Mouse (Mus musculus): ENCODE data around the gene Cars. TPM values are rescaled to one million over a fixed set of nuclear protein-coding genes. Genes with fewer than 3 reads are reported as not detected.

Cars gene
- polyA plus RNA-seq, 1 experiment from 2014 or later = 69.7 TPM

DNA sequence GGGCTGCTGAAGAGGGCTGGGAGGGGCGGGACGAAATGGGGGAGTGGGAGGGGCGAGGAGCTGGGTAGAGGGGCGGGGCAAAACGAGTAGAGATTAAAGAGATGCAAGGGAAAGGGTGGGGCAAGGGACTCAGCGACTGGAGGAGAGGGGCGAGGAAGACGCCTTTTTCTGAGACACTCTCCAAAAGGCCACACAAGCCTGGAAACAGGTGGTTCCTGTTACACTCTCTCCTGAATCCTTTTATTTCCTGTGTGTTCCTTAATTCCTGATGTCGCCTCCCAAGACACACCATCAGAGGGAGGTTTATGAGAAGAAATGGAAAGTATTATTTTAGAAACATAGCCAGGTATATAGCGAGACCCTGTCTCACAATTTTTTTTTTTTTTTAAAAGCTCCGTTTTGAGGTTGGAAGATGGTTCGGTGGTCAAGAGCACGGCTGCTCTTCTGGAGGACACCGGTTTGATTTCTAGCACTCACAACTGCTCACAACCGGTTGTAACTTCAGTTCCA, 396 bp upstream of the Cars start:
- H3K36me3 ChIP-seq (ENCODE audit: control insufficient read depth, insufficient read depth, low read length) = 0 out of 2 replicates have a peak, but pooled peaks cover 2% of the 10 kb centered on the region
- no peak overlapping the region for H3K27ac ChIP-seq (ENCODE audit: low read depth, low read length)
- 0 out of 2 replicates have a peak, but pooled peaks cover 3% of the 10 kb centered on the region for H3K4me1 ChIP-seq (replicated peaks; ENCODE audit: control insufficient read depth, insufficient read depth, low read length)
- 8% methylated on average over 15 of the region's 15 CpGs for WGBS
- no peak; the same call in 1 of the 2 replicates for ATAC-seq (ENCODE audit: low FRiP score)
- peak overlapping the region; percentile 79 for H3K4me3 ChIP-seq (ENCODE audit: low read depth, low read length)
- H3K27me3 ChIP-seq (ENCODE audit: control insufficient read depth, insufficient read depth, low read length) = no peaks in the 10 kb centered on the region
- peak overlapping the region; percentile 34 for H3K4me2 ChIP-seq (replicated peaks; ENCODE audit: low read depth, low read length)
- no peaks in the 10 kb centered on the region for H3K9me3 ChIP-seq (ENCODE audit: control insufficient read depth, low read length)
- DNase-seq (ENCODE audit: low spot score) = no peak
- no peak overlapping the region; the same call in 1 of the 2 replicates for H3K9ac ChIP-seq (ENCODE audit: low read depth, low read length)

DNA sequence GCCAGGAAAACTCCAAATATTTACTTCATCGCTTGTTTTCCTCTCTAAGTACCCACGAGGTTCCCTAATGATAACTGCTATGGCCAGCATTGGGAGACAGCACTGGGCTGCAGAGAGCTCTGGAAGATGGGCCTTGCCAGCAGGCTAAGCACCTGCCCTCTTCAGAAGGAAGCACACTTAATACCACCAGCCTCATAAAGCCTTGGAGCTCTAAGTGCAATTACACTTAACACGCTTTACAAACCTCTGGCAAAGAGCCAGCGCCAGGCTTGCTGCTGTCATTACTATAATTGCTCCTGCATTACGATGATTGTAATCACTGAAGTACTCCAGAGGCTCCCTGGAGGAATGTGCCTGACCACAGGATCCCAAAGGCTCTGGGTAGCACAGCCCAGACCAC, 5.0 kb downstream of the Cars start:
- no peak for ATAC-seq (ENCODE audit: low FRiP score)
- Histone ChIP-seq H3K9ac (ENCODE audit: low read depth, low read length) (no peak overlapping the region), H3K4me2 (replicated peaks; ENCODE audit: low read depth, low read length) (no peak overlapping the region), H3K4me1 (replicated peaks; ENCODE audit: control insufficient read depth, insufficient read depth, low read length) (0 out of 2 replicates have a peak, but pooled peaks cover 3% of the 10 kb centered on the region), H3K27ac (ENCODE audit: low read depth, low read length) (no peak overlapping the region), H3K4me3 (ENCODE audit: low read depth, low read length) (no peak overlapping the region), H3K27me3 (ENCODE audit: control insufficient read depth, insufficient read depth, low read length) (no peaks in the 10 kb centered on the region), H3K9me3 (ENCODE audit: control insufficient read depth, low read length) (no peaks in the 10 kb centered on the region), H3K36me3 (ENCODE audit: control insufficient read depth, insufficient read depth, low read length) (0 out of 2 replicates have a peak, but pooled peaks cover 5% of the 10 kb centered on the region)
- WGBS = 94% methylated on average over 5 of the region's 5 CpGs
- DNase-seq (ENCODE audit: low spot score) = no peak

DNA sequence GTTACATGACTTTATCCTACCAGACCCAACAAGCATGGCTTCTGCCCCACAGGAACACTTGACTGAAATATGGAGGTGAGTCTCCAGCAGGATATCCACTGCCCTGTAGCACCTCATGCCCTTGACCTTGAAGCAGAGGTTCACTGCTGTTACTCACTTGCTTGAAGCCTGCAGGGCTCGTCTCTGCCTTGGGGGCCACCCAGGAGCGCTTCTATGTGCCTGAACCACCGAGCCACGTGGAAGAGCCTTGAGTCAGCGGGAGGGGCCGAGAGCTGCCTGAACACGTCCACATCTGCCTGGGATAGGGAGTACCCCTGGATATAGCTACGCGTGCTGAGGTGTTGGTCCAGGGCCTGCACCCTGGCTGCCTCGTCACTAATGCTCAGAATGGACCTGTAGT, 7.6 kb downstream of the Cars start:
- H3K4me3 ChIP-seq (ENCODE audit: low read depth, low read length) = no peak overlapping the region
- peaks cover 5% of the 10 kb centered on the region; the same call in 1 of the 2 replicates for H3K36me3 ChIP-seq (ENCODE audit: control insufficient read depth, insufficient read depth, low read length)
- no peaks in the 10 kb centered on the region for H3K9me3 ChIP-seq (ENCODE audit: control insufficient read depth, low read length)
- ATAC-seq (ENCODE audit: low FRiP score) (no peak), DNase-seq (ENCODE audit: low spot score) (no peak)
- H3K27ac ChIP-seq (ENCODE audit: low read depth, low read length) = no peak overlapping the region
- no peaks in the 10 kb centered on the region for H3K27me3 ChIP-seq (ENCODE audit: control insufficient read depth, insufficient read depth, low read length)
- H3K4me1 ChIP-seq (replicated peaks; ENCODE audit: control insufficient read depth, insufficient read depth, low read length) = no peaks in the 10 kb centered on the region
- H3K4me2 ChIP-seq (replicated peaks; ENCODE audit: low read depth, low read length) = no peak overlapping the region
- 78% methylated on average over 8 of the region's 10 CpGs for WGBS
- no peak overlapping the region for H3K9ac ChIP-seq (ENCODE audit: low read depth, low read length)

DNA sequence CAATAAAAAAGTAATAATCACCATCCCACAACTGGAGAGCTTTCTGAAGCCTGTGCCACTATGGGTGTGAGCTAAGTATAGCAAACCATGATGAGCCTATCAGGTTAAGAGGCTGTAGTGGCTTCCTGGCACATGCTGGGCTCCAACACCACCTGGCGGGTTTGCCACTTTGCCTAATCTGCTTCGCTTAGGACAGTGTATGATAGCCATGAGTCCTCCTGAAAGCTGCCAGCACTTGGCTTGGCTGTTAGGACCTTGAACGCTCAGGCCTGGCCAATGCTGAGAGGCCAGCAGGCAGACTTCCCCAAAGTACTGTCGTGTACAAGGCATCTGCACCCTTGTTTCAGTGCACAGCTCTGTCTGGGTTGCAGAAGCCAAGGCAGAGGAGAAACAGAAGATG, 11.9 kb downstream of the Cars start:
- H3K4me1 ChIP-seq (replicated peaks; ENCODE audit: control insufficient read depth, insufficient read depth, low read length) = no peaks in the 10 kb centered on the region
- no peak for ATAC-seq (ENCODE audit: low FRiP score)
- no peak overlapping the region for H3K4me2 ChIP-seq (replicated peaks; ENCODE audit: low read depth, low read length)
- no peak for DNase-seq (ENCODE audit: low spot score)
- H3K27ac ChIP-seq (ENCODE audit: low read depth, low read length) = no peak overlapping the region
- H3K4me3 ChIP-seq (ENCODE audit: low read depth, low read length) = no peak overlapping the region
- WGBS = 89% methylated on average over 4 of the region's 4 CpGs
- no peaks in the 10 kb centered on the region for H3K9me3 ChIP-seq (ENCODE audit: control insufficient read depth, low read length)
- H3K36me3 ChIP-seq (ENCODE audit: control insufficient read depth, insufficient read depth, low read length) = peaks cover 6% of the 10 kb centered on the region; the same call in 1 of the 2 replicates
- H3K9ac ChIP-seq (ENCODE audit: low read depth, low read length) = no peak overlapping the region
- no peaks in the 10 kb centered on the region for H3K27me3 ChIP-seq (ENCODE audit: control insufficient read depth, insufficient read depth, low read length)

DNA sequence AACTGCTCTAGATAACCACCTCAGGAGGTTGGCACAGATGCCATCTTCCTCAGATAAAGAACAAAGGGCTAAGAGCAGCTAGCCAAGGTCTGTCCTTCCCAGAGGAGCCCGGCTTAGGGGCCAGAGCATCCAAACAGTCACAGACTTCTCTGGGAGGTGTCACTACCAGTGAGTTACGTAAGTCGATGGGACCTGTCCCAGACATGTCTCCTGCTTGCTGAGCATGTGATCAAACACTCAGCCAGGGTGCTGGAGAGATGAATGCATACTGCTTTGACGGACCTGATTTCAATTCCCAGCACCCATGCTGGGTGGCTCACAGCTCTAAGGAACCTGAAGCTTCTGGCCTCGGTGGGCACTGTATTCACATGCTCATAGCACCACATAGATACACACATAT, 12.3 kb downstream of the Cars start:
- Histone ChIP-seq H3K27ac (ENCODE audit: low read depth, low read length) (no peak overlapping the region), H3K4me2 (replicated peaks; ENCODE audit: low read depth, low read length) (no peak overlapping the region), H3K9me3 (ENCODE audit: control insufficient read depth, low read length) (no peaks in the 10 kb centered on the region), H3K4me3 (ENCODE audit: low read depth, low read length) (no peak overlapping the region), H3K27me3 (ENCODE audit: control insufficient read depth, insufficient read depth, low read length) (no peaks in the 10 kb centered on the region), H3K4me1 (replicated peaks; ENCODE audit: control insufficient read depth, insufficient read depth, low read length) (no peaks in the 10 kb centered on the region), H3K36me3 (ENCODE audit: control insufficient read depth, insufficient read depth, low read length) (peaks cover 6% of the 10 kb centered on the region; the same call in 1 of the 2 replicates), H3K9ac (ENCODE audit: low read depth, low read length) (no peak overlapping the region)
- WGBS = 90% methylated on average over 5 of the region's 5 CpGs
- DNase-seq (ENCODE audit: low spot score) (no peak), ATAC-seq (ENCODE audit: low FRiP score) (no peak)

DNA sequence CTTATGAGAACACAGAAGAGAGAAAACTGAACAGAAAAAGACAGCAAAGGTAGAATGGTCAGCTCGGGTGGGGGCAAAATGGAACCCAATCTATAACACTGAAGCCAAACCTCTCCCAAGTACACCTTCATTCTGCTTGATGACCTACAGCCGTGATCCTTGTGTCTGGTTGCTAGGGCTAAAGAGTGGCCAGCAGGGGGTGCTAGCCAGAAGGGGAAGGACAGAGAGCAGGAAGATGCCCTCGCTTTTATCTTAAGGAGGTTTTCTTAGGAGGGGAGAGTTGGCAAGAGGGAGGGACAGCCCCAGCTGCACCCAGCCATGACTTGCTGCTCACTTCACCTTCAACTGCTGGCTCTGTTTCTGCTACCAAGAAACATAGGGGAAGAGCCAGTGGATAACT, 15.9 kb downstream of the Cars start:
- WGBS = 57% methylated on average over 3 of the region's 3 CpGs
- no peaks in the 10 kb centered on the region for H3K4me1 ChIP-seq (replicated peaks; ENCODE audit: control insufficient read depth, insufficient read depth, low read length)
- H3K4me2 ChIP-seq (replicated peaks; ENCODE audit: low read depth, low read length) = no peak overlapping the region
- no peak overlapping the region for H3K27ac ChIP-seq (ENCODE audit: low read depth, low read length)
- H3K4me3 ChIP-seq (ENCODE audit: low read depth, low read length) = no peak overlapping the region
- peak; percentile 79 for DNase-seq (ENCODE audit: low spot score)
- no peaks in the 10 kb centered on the region for H3K27me3 ChIP-seq (ENCODE audit: control insufficient read depth, insufficient read depth, low read length)
- no peak overlapping the region for H3K9ac ChIP-seq (ENCODE audit: low read depth, low read length)
- ATAC-seq (ENCODE audit: low FRiP score) = no peak
- H3K9me3 ChIP-seq (ENCODE audit: control insufficient read depth, low read length) = no peaks in the 10 kb centered on the region
- H3K36me3 ChIP-seq (ENCODE audit: control insufficient read depth, insufficient read depth, low read length) = peaks cover 8% of the 10 kb centered on the region; the same call in 1 of the 2 replicates

DNA sequence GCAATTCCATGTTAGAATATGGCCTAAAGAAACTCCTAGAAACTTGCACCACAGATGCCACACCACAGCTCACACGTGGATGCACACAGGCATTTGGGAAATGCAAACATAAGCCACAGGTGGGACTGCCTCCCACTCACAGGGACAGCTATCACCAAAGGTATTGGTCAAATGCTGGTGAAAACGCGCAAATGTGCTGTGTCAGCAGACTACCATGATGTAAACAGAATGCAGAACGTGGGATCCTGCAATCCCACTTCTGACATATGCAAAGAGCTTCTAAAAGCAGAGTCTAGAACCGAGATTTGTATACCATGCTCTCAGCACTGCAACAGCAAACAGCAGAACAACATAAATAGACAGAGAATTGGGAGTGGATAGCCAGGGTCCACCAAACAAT, 16.9 kb downstream of the Cars start:
- 94% methylated on average over 5 of the region's 5 CpGs for WGBS
- no peak overlapping the region for H3K4me2 ChIP-seq (replicated peaks; ENCODE audit: low read depth, low read length)
- H3K9ac ChIP-seq (ENCODE audit: low read depth, low read length) = no peak overlapping the region
- H3K27me3 ChIP-seq (ENCODE audit: control insufficient read depth, insufficient read depth, low read length) = no peaks in the 10 kb centered on the region
- peaks cover 8% of the 10 kb centered on the region; the same call in 1 of the 2 replicates for H3K36me3 ChIP-seq (ENCODE audit: control insufficient read depth, insufficient read depth, low read length)
- H3K4me1 ChIP-seq (replicated peaks; ENCODE audit: control insufficient read depth, insufficient read depth, low read length) = no peaks in the 10 kb centered on the region
- DNase-seq (ENCODE audit: low spot score) (no peak), ATAC-seq (ENCODE audit: low FRiP score) (no peak)
- H3K27ac ChIP-seq (ENCODE audit: low read depth, low read length) = no peak overlapping the region
- H3K9me3 ChIP-seq (ENCODE audit: control insufficient read depth, low read length) = no peaks in the 10 kb centered on the region
- H3K4me3 ChIP-seq (ENCODE audit: low read depth, low read length) = no peak overlapping the region

DNA sequence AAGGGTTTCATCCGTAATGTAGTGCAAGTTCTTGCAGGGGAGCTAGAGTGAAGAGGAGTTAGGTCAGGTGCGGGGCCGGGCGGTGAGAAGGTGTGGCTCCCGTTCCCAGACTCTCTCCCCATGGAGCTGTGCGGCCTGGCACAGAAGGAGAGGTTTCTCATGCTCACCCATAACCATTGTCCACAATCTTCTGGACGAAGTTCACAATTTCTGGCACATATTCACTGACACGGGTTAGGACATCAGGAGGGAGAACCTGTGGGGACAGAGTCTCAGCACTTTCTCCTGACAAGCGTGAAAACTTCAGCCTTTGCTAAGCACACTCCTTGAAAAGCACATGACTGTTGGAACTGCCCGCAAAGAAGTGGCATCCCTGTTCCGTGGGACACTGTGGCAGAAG, 24.1 kb downstream of the Cars start:
- H3K4me2 ChIP-seq (replicated peaks; ENCODE audit: low read depth, low read length) = no peak overlapping the region
- H3K9ac ChIP-seq (ENCODE audit: low read depth, low read length) = no peak overlapping the region
- DNase-seq (ENCODE audit: low spot score) = no peak
- no peak overlapping the region for H3K4me3 ChIP-seq (ENCODE audit: low read depth, low read length)
- no peak for ATAC-seq (ENCODE audit: low FRiP score)
- no peaks in the 10 kb centered on the region for H3K27me3 ChIP-seq (ENCODE audit: control insufficient read depth, insufficient read depth, low read length)
- no peaks in the 10 kb centered on the region for H3K9me3 ChIP-seq (ENCODE audit: control insufficient read depth, low read length)
- H3K27ac ChIP-seq (ENCODE audit: low read depth, low read length) = no peak overlapping the region
- H3K36me3 ChIP-seq (ENCODE audit: control insufficient read depth, insufficient read depth, low read length) = peaks cover 8% of the 10 kb centered on the region; the same call in 1 of the 2 replicates
- WGBS = 92% methylated on average over 11 of the region's 11 CpGs
- H3K4me1 ChIP-seq (replicated peaks; ENCODE audit: control insufficient read depth, insufficient read depth, low read length) = no peaks in the 10 kb centered on the region

DNA sequence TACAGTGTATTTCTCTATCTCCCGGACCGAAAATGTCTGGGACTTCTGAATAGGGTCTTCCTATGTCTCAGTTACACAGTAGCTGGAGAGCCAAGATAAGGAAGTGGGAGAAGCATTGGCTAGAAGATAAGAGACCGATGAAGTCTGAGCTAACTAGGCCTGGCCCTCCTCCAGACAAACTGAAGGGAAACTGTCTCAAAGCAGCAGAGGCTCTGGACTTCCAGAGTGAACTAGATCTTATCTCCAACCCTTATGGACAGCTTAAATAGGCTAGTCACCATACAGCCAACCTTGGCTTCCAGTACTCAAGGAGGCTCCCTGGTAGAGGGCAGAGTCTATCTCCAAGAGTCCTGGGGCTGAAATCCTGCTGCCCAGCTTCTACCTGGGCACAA, 34.2 kb downstream of the Cars start:
- Histone ChIP-seq H3K9me3 (ENCODE audit: control insufficient read depth, low read length) (no peaks in the 10 kb centered on the region), H3K4me2 (replicated peaks; ENCODE audit: low read depth, low read length) (no peak overlapping the region), H3K4me3 (ENCODE audit: low read depth, low read length) (no peak overlapping the region), H3K4me1 (replicated peaks; ENCODE audit: control insufficient read depth, insufficient read depth, low read length) (no peaks in the 10 kb centered on the region), H3K27ac (ENCODE audit: low read depth, low read length) (no peak overlapping the region), H3K9ac (ENCODE audit: low read depth, low read length) (no peak overlapping the region), H3K36me3 (ENCODE audit: control insufficient read depth, insufficient read depth, low read length) (peaks cover 23% of the 10 kb centered on the region), H3K27me3 (ENCODE audit: control insufficient read depth, insufficient read depth, low read length) (no peaks in the 10 kb centered on the region)
- no peak for ATAC-seq (ENCODE audit: low FRiP score)
- no peak for DNase-seq (ENCODE audit: low spot score)
- WGBS = 93% methylated on average over 3 of the region's 3 CpGs

Measured in hindbrain, embryonic 11.5 days (tissue).